Comparison of ENCODE assay signal across 15 mouse cellular contexts in the genomic region with DNA sequence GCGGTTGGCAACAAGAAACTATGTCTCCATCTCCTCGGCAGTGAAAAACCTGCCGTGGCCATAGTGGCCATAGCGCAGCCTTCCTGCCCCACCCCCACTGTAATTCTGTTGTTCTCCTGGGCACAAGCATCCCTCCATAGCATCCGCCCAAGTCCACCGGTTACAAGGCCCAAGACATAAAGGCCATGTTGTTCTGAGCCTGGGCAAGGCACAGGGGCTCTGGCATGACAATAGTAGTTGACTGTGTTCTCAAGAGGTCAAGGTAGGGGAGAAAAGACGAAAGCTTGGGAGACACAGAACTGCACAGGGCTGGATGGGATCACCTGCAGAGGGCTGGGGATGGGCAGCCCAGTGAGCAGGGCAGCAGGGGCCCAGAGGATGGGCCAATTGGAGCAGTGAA.
"Had no signal": no experiment of that assay in that cellular context is flagged by ENCODE, and none has a peak within 500 bp of the region (broad histone marks: within the 10 kb centered on the region; RNA-seq: fewer than 3 reads in every experiment).

No protein-coding gene starts in this region.

- H3K9ac ChIP-seq: neural tube, embryonic 15.5 days; stomach, embryonic 15.5 days had no signal

- H3K27ac ChIP-seq: neural tube, embryonic 15.5 days; stomach, embryonic 15.5 days; stomach, postnatal 0 days had no signal

- H3K27me3 ChIP-seq: neural tube, embryonic 15.5 days; stomach, embryonic 15.5 days had no signal

- H3K36me3 ChIP-seq: neural tube, embryonic 15.5 days; stomach, embryonic 15.5 days had no signal

- H3K4me1 ChIP-seq: neural tube, embryonic 15.5 days; stomach, embryonic 15.5 days had no signal

- DNase-seq: retina, postnatal 1 day; right cerebral cortex, adult 18-20 months; right cerebral cortex, postnatal 14 days; right cerebral cortex, postnatal 25 days; right cerebral cortex, postnatal 4 days; spleen, adult 18-20 months; thymus, adult 18-20 months; thymus, adult 2 months; thymus, postnatal 14 days; thymus, postnatal 25 days; thymus, postnatal 36 days; thymus, postnatal 4 days had no signal

- H3K9me3 ChIP-seq: neural tube, embryonic 15.5 days; stomach, embryonic 15.5 days had no signal

- H3K4me2 ChIP-seq: neural tube, embryonic 15.5 days; stomach, embryonic 15.5 days had no signal

- H3K4me3 ChIP-seq: neural tube, embryonic 15.5 days; stomach, embryonic 15.5 days had no signal
